Mouse (Mus musculus): Measurements from ENCODE around the gene Serpinb2.

DNA sequence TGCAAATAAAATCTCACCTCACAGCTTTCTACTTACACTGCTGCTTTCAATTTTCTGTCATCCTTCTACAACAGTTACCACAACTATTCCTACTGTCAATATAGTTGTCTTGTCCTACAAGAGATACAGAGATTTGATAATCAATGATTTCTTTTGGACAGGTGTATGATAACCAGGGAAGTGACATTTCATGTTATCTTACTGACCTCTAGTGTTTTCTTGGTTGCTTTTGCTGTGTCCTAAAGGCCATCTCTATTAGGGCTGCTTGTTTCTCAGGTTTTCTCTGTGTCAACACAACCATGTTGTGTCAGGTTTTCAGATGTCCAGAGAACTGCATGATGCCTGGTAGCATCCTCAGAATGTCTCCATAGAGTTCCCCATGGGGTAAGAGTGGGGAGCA, 31.3 kb upstream of the Serpinb2 start:
- no peak for TF ChIP-seq CTCF (IDR thresholded peaks at IDR 0.05; ENCODE audit: low read depth)
- no peak for TF ChIP-seq EP300 (IDR thresholded peaks at IDR 0.05; ENCODE audit: low read depth)

Measured in liver, postnatal 0 days (tissue).